Mouse (Mus musculus): ENCODE results near the gene Lipn. TPM values are rescaled to one million over a fixed set of nuclear protein-coding genes. Genes with fewer than 3 reads are reported as not detected.

Gene Lipn
- polyA plus RNA-seq (2015; fragmentation: Nextera tagmentation; extraction: Ambion mirVana), result 0.08 TPM in 1 of 2 replicates, not detected in the other

DNA sequence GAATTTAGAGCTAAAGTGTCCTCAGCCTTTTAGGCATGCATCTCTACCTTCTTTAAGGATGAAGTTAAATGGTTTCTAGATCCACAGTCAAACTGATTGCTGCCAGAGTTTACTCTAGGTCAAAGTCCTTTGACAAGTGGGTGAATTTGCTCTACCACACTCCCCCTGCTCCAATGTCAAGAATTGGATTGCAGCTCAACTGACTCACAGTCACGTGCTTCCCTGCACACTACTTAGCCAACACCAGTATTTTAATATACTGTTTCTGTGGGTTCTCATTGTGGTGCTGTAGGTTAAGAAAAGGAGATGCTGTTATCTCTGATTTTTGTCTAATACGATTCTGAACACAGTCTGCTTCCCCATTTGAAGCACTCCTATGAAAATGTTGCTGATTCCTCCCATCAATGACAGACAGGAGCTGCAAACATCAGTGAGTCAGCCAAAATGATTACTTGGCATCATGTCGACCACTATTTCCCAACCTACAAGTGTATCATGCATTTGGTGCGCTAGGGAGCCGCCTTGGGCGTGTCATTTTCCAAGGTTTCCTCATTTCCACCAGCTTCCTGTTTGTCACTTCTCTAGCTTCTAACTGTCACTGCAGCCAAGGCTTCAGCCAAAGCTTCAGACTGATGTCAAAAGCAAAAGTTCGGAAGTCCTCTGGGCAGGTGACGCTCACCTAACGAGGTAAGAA is at the start of gene Lipn:
TSS of gene Lipn (plus strand) at position 580 of the 694 bp plus-strand sequence.
- Histone ChIP-seq H3K4me3 (ENCODE audit: low read depth, low read length) (no peak within 1 kb of the TSS), H3K4me2 (replicated peaks; ENCODE audit: low read depth) (no peak within 1 kb of the TSS), H3K36me3 (ENCODE audit: control insufficient read depth, insufficient read depth) (no peaks in the 10 kb centered on the region), H3K4me1 (replicated peaks; ENCODE audit: control insufficient read depth, insufficient read depth, low read length) (no peaks in the 10 kb centered on the region), H3K27ac (ENCODE audit: low read depth, low read length) (no peak within 1 kb of the TSS), H3K9ac (ENCODE audit: low read depth, low read length) (no peak within 1 kb of the TSS), H3K9me3 (ENCODE audit: control insufficient read depth) (no peaks in the 10 kb centered on the region), H3K27me3 (replicated peaks; ENCODE audit: control insufficient read depth, insufficient read depth, low read length) (no peaks in the 10 kb centered on the region)
- WGBS, result 80% methylated on average over 9 of the region's 9 CpGs
- no peak for TF ChIP-seq CTCF (IDR thresholded peaks at IDR 0.05; ENCODE audit: low read depth)
- peak; percentile 77 for ATAC-seq

DNA sequence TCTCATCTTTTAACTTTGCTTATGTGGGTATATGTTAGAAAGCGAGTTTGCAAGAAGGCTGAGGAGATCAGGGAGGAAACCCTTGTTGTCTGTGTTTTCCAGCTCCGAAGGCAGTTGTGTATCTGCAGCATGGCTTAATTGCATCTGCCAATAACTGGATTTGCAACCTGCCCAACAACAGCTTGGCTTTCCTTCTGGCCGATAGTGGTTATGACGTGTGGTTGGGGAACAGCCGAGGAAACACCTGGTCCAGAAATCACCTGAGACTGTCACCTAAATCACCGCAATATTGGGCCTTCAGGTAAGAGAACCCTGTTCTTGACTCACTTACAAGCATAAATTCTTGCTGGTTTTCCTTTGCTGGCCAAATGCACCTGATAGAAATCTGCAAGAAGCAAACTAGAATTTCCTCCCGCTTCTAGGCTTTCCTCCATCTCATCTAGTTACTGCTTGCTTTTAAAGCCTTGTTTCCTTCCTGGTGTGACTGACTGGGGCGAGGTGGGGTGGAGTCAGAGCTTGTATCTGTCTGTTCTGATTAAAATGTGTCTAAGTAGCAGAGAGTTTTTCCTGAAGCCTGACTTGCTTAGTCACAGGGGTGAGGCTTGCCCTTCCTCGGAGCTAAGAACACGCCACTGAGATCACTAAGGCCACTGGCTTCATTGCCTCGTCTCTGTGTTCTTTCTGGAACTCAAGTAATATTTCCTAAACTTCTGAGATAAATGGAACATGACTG is 45.6 kb upstream of the Lipn start:
- H3K27me3 ChIP-seq (replicated peaks; ENCODE audit: control insufficient read depth, insufficient read depth, low read length), result no peaks in the 10 kb centered on the region
- no peaks in the 10 kb centered on the region for H3K9me3 ChIP-seq (ENCODE audit: control insufficient read depth)
- H3K4me2 ChIP-seq (replicated peaks; ENCODE audit: low read depth), result peak overlapping the region; percentile 46
- H3K4me3 ChIP-seq (ENCODE audit: low read depth, low read length), result no peak overlapping the region
- peak; percentile 93 for ATAC-seq
- peak overlapping the region; percentile 64 for H3K27ac ChIP-seq (ENCODE audit: low read depth, low read length)
- H3K9ac ChIP-seq (ENCODE audit: low read depth, low read length), result no peak overlapping the region
- TF ChIP-seq CTCF (IDR thresholded peaks at IDR 0.05; ENCODE audit: low read depth), result no peak
- H3K36me3 ChIP-seq (ENCODE audit: control insufficient read depth, insufficient read depth), result no peaks in the 10 kb centered on the region
- 56% methylated on average over 11 of the region's 11 CpGs for WGBS
- no peaks in the 10 kb centered on the region for H3K4me1 ChIP-seq (replicated peaks; ENCODE audit: control insufficient read depth, insufficient read depth, low read length)

DNA sequence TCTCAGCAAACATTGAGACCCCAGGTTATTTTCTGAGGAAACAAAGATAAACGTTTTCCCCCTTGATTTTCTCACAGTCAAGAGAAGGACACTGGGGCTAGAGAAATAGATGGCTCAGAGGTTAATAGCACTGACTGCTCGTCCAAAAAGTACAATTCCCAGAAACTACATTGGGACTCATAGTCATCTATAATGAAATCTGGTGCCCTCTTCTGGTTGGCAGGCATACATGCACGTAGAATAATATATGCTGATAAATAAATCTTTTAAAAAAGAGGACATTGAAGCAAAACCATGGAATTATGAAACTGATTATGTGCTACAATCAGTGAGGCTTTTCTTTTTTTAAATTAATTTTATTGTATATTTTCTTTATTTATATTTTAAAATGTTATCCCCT is 44.4 kb upstream of the Lipn start:
- no peak overlapping the region for H3K9ac ChIP-seq (ENCODE audit: low read depth, low read length)
- no peaks in the 10 kb centered on the region for H3K36me3 ChIP-seq (ENCODE audit: control insufficient read depth, insufficient read depth)
- WGBS, result 46% methylated on average over 3 of the region's 3 CpGs
- H3K9me3 ChIP-seq (ENCODE audit: control insufficient read depth), result no peaks in the 10 kb centered on the region
- no peak overlapping the region for H3K4me3 ChIP-seq (ENCODE audit: low read depth, low read length)
- H3K4me2 ChIP-seq (replicated peaks; ENCODE audit: low read depth), result no peak overlapping the region
- H3K4me1 ChIP-seq (replicated peaks; ENCODE audit: control insufficient read depth, insufficient read depth, low read length), result no peaks in the 10 kb centered on the region
- ATAC-seq, result 0 out of 2 replicates have a peak, but pooled peaks have one; percentile 31
- H3K27ac ChIP-seq (ENCODE audit: low read depth, low read length), result no peak overlapping the region
- no peaks in the 10 kb centered on the region for H3K27me3 ChIP-seq (replicated peaks; ENCODE audit: control insufficient read depth, insufficient read depth, low read length)
- peak; percentile 71 for TF ChIP-seq CTCF (IDR thresholded peaks at IDR 0.05; ENCODE audit: low read depth)

DNA sequence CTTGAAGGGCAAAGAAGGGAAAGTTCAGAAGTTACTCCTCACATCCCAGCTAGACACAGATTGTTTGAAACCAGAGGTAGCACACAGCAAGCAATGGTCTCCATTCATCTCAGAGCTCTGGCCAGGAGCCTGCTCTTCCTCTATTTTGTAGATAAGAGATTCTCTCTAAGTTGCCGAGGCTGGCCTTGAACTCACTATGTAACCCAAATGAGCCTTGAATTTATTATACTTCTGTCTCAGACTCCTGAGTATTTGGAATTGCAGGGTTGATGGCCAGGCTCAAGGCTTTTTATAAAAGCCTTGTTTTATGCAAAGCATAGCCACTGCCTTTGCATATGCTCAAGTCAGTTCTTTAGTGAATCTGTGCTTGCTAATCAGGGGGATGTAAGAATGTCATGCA is 27.4 kb upstream of the Lipn start:
- Histone ChIP-seq H3K27me3 (replicated peaks; ENCODE audit: control insufficient read depth, insufficient read depth, low read length) (no peaks in the 10 kb centered on the region), H3K9ac (ENCODE audit: low read depth, low read length) (no peak overlapping the region), H3K27ac (ENCODE audit: low read depth, low read length) (no peak overlapping the region), H3K4me2 (replicated peaks; ENCODE audit: low read depth) (no peak overlapping the region), H3K36me3 (ENCODE audit: control insufficient read depth, insufficient read depth) (no peaks in the 10 kb centered on the region), H3K4me3 (ENCODE audit: low read depth, low read length) (no peak overlapping the region), H3K4me1 (replicated peaks; ENCODE audit: control insufficient read depth, insufficient read depth, low read length) (no peaks in the 10 kb centered on the region), H3K9me3 (ENCODE audit: control insufficient read depth) (no peaks in the 10 kb centered on the region)
- WGBS, result 45% methylated on average over 1 of the region's 1 CpGs
- TF ChIP-seq CTCF (IDR thresholded peaks at IDR 0.05; ENCODE audit: low read depth), result no peak
- ATAC-seq, result no peak

DNA sequence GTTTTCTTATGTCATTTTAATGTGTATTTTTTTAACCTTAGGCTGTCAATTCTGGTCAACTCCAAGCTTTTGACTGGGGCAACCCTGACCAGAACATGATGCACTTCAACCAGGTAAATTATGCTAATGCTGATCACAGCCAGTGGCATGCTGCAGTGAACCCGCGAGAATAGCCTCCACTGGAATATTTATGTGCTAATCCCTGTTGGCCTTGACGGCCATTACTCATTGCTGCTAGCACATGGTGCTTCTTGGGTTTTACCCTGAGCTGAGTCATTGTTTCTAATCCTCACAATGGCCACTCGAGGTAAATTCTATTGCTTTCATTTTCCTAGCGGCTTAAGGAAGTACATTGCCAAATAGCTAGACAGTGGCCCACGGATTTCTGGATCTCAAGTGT is 24.1 kb upstream of the Lipn start:
- H3K4me2 ChIP-seq (replicated peaks; ENCODE audit: low read depth), result no peak overlapping the region
- no peak overlapping the region for H3K4me3 ChIP-seq (ENCODE audit: low read depth, low read length)
- no peaks in the 10 kb centered on the region for H3K4me1 ChIP-seq (replicated peaks; ENCODE audit: control insufficient read depth, insufficient read depth, low read length)
- TF ChIP-seq CTCF (IDR thresholded peaks at IDR 0.05; ENCODE audit: low read depth), result no peak
- no peaks in the 10 kb centered on the region for H3K9me3 ChIP-seq (ENCODE audit: control insufficient read depth)
- no peaks in the 10 kb centered on the region for H3K36me3 ChIP-seq (ENCODE audit: control insufficient read depth, insufficient read depth)
- WGBS, result 60% methylated on average over 6 of the region's 6 CpGs
- H3K27me3 ChIP-seq (replicated peaks; ENCODE audit: control insufficient read depth, insufficient read depth, low read length), result no peaks in the 10 kb centered on the region
- no peak for ATAC-seq
- no peak overlapping the region for H3K9ac ChIP-seq (ENCODE audit: low read depth, low read length)
- no peak overlapping the region for H3K27ac ChIP-seq (ENCODE audit: low read depth, low read length)

DNA sequence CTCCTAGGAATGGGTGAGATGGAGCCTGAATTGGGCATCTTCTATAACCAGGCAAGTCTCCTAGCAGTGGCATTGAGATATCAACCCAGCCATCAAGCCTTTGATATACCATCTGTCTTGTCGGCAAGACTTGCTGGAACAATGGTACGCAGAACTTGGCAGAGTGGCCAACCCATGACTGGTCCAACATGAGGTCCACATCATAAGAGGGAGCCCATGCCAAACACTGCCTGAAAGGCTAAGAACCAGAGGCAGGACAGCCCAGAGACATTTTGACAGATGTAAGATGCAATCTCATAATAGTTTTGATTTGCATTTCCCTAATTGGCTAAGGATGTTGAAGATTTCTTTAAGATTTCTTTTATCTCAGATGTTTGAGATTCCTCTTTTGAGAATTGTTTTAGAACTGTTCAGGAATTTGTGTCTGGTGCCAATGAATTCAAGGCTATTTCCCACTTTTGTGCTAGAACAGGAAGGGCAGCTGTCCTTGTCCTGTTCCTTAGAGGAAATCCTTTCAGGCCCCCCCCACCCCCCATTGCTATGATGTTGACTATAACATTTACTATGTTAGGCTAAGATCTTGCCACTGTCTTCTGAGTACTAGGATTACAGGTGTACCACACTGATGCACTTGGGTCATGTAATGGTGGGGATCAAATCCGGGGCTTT is 17.7 kb upstream of the Lipn start:
- Histone ChIP-seq H3K4me3 (ENCODE audit: low read depth, low read length) (no peak overlapping the region), H3K4me2 (replicated peaks; ENCODE audit: low read depth) (no peak overlapping the region)
- TF ChIP-seq CTCF (IDR thresholded peaks at IDR 0.05; ENCODE audit: low read depth), result no peak

More for the DNA sequence above, 17.7 kb upstream of the Lipn start:
- Histone ChIP-seq H3K9ac (ENCODE audit: low read depth, low read length) (no peak overlapping the region), H3K9me3 (ENCODE audit: control insufficient read depth) (no peaks in the 10 kb centered on the region), H3K27me3 (replicated peaks; ENCODE audit: control insufficient read depth, insufficient read depth, low read length) (no peaks in the 10 kb centered on the region), H3K36me3 (ENCODE audit: control insufficient read depth, insufficient read depth) (no peaks in the 10 kb centered on the region), H3K27ac (ENCODE audit: low read depth, low read length) (no peak overlapping the region), H3K4me1 (replicated peaks; ENCODE audit: control insufficient read depth, insufficient read depth, low read length) (no peaks in the 10 kb centered on the region)
- ATAC-seq, result no peak
- WGBS, result 86% methylated on average over 3 of the region's 3 CpGs

Data from intestine, postnatal 0 days (tissue).